Mouse (Mus musculus) skeletal muscle tissue, postnatal 0 days (tissue): ENCODE results near the gene Usmg5. TPM values are rescaled to one million over a fixed set of nuclear protein-coding genes. Genes with fewer than 3 reads are reported as not detected.

Experiments used
- polyA plus RNA-seq: library from polyadenylated mRNA; unstranded; fragments of >200 nt; fragmentation: Nextera tagmentation; extraction: Ambion mirVana; gene quantifications from 2 replicates; pipeline ENCODE4 v1.2.1, GENCODE M21; 2015

Usmg5 gene
- 2,727 and 2,888 TPM in 2 replicates for polyA plus RNA-seq

DNA sequence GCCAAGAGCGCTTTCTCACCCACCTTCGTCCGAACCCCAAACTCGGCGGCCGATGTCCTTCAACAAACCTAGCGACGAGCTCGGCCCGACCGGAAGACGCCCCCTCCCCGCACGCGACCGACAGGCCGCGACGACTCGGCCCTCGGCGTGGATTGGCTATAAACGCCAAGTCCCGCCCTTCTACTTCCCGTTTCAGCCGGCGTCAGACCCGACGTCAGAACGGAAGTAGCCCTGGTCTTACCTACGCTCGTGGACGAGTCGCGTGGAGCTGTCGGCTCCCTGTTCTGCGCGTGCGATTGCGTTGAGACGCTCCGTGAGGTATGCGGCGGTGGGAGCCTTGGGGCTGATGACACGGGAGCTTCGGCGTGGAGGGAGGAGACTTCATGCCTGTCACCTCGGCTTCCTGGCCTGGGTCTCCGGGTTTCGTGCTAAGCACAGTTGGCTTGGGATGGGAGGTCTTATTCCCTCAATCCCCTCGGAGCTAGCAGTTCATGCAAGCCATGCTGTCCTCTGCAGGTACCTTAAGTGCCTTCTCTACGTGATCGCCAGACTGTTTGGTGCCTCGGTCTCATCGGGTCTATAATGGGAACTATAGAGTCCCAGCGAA lies at the start of gene Usmg5, which contains the start of gene Pdcd11:
TSS of gene Usmg5 (minus strand) at position 98 of the 607 bp plus-strand sequence.
TSS of gene Pdcd11 (plus strand) at position 219 of the 607 bp plus-strand sequence.

DNA sequence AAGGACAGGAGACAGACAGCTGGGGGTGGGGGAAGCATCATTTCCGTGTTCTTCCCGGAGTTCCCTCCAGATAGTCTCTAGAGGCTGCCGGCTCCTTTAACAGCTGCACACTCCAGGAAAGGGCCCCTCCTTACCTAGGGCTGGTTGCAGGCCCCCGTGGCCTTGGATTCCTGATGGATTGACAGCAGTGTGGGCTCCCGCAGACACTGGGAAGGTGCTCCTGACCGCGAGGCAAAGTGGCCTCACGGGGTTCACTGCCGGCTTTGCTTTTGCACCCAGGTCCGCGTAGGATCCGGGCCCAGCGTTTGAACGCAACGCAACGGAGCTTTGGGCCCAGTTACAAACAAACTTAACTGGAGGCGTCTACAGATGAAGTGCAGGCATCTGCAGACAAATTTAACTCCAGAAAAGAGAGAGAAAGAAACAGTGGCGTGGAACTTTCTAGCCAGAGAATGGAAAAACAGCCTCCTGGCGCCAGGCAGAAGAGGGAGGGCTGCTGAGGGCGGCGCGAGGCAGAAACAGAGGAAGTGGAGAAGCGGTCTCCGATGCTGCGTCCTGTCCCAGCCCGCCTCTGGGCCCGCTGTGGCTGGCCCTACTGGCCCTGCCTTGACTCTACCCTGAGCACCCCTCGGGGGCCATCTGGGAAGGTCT lies 47.4 kb upstream of the Usmg5 start, which contains the start of gene Calhm2:
TSS of gene Calhm2 (minus strand) at position 524 of the 651 bp plus-strand sequence.

DNA sequence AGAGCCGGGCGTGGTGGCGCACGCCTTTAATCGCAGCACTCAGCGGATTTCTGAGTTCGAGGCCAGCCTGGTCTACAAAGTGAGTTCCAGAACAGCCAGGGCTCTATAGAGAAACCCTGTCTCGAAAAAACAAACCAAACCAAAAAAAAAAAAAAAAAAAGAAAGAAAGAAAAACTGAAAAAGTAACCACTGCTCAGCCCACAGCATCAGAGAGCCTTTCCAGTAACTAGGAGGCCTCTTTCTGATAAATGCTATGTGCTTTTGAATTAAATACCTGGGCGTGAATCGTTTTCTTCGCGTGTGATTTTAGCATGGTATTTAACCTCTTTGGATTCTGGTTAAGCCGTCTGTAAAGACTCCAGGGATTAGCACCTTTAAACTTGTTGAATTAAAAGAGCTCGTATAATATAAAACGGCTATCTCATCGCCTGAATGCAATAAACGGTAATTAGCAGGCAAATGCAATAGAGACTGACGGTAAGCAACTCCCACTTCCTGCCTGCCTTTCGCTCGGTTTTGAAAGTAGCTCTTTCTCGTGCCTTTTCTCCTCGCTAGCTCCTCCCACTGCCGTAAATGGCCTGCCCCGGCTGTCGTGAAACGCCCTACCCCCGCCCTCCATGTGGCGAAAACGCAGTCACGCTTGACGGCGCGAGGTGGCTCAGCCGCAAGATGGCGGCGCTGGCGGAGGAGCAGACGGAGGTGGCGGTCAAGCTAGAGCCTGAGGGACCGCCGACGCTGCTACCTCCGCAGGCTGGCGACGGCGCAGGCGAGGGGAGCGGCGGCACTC lies 23.2 kb downstream of the Usmg5 start, which contains the start of gene Taf5:
TSS of gene Taf5 (plus strand) at position 651 of the 787 bp plus-strand sequence.

DNA sequence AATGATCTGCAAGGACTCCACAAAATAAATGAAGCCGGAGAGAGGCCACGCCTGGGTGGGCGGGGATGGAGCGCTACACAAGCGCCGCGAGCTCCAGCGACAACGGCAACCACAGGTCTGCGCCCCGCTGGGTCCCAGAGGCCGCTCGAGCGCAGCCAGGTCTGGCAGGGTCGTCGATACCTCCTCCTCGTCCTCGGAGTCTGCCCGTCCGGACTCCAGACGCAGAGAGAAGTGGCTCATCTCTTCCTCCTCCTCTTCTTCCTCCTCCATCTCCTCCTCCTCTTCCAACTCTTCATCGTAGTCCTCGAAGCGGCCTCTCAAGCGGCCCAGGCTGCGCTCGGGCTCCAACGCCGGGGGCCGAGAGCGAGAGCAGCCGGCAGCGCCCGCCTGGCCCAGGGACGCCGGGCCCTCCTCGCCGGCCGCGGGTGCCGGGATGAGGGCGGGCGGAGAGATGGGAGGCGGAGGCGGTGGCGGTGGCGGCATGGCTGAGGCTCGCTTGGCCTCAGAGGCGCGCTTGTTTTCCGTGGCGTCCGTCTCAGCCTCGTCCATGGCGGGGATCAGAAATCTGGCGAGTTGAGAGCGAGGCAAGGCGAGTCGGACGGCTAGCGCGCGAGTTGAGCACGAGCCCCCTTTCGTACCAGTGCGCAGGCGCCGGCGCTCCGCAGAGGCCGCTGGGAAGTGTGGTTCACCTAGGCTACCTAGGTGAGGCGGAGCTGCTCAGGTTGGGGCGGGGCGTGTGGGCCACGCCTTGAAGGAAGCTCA lies 40.0 kb downstream of the Usmg5 start, which contains the start of gene Pcgf6:
TSS of gene Pcgf6 (minus strand) at position 636 of the 762 bp plus-strand sequence.

Other genes with a start within 250 kb of the Usmg5 start
- 0.11 and 0.17 TPM in 2 replicates for gene Ina, start 75.9 kb downstream of the Usmg5 start, polyA plus RNA-seq
- gene Nt5c2, start 75.5 kb downstream of the Usmg5 start, polyA plus RNA-seq = 61.2 and 67.5 TPM in 2 replicates
- 4.3 and 5.2 TPM in 2 replicates for gene Pcgf6, start 39.7 kb downstream of the Usmg5 start, polyA plus RNA-seq
- 1.8 and 1.9 TPM in 2 replicates for gene Taf5, start 22.9 kb downstream of the Usmg5 start, polyA plus RNA-seq
- 3.4 and 3.9 TPM in 2 replicates for gene Pdcd11, start 121 bp upstream of the Usmg5 start, polyA plus RNA-seq
- gene Calhm2, start 47.6 kb upstream of the Usmg5 start, polyA plus RNA-seq = 4.4 and 4.6 TPM in 2 replicates
- gene Calhm1, start 53.6 kb upstream of the Usmg5 start, polyA plus RNA-seq = not detected in 2 replicates
- gene Calhm3, start 67.1 kb upstream of the Usmg5 start, polyA plus RNA-seq = not detected in 2 replicates
- gene Neurl1a, start 88.2 kb upstream of the Usmg5 start, polyA plus RNA-seq = 14.5 and 16.1 TPM in 2 replicates